In the genomic region with DNA sequence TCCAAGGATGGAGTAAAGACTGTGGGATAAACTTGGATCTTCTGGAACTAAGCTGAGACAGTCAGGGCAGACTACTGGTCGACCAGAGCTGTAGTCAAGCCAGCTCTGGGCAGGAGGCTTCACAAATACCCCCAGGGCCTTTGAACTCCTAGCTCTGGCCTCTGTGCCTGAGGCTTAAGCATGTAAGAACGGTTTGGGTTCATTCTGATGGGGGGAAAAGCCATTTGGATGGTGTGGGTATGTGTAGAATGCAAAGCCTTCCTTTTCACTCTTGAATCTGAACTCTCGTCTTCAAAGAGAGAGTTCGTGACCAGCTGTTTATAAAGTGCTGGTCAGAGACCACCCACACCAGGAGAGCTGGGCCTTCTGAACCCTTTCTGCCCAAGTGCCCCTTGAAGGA, we compare ENCODE assay signal across 21 mouse cellular contexts. TPM values are rescaled to one million over a fixed set of nuclear protein-coding genes. Genes with fewer than 3 reads are reported as not detected.
DNase-seq lines count a peak whose midpoint lies in the region; ATAC-seq and TF ChIP-seq lines count a peak whose summit lies in the region.
"Had no signal": no experiment of that assay in that cellular context is flagged by ENCODE, and none has a peak within 500 bp of the region (broad histone marks: within the 10 kb centered on the region; RNA-seq: fewer than 3 reads in every experiment).

No protein-coding gene starts in this region.

- H3K9me3 ChIP-seq in forebrain, embryonic 10.5 days, result peaks cover 5% of the 10 kb centered on the region; the same call in 1 of the 2 replicates
- H3K9me3 ChIP-seq in forebrain, embryonic 11.5 days (ENCODE audit: control insufficient read depth, low read length), result no peaks in the 10 kb centered on the region
- no peaks in the 10 kb centered on the region for H3K9me3 ChIP-seq in lung, embryonic 14.5 days (ENCODE audit: low read depth, low read length)
- H3K9me3 ChIP-seq in midbrain, embryonic 13.5 days, result no peaks in the 10 kb centered on the region; the same call in 1 of the 2 replicates
- H3K9me3 ChIP-seq in midbrain, embryonic 10.5 days (replicated peaks), result no peaks in the 10 kb centered on the region
- H3K9me3 ChIP-seq: embryonic facial prominence, embryonic 15.5 days; kidney, embryonic 15.5 days; limb, embryonic 10.5 days; liver, embryonic 15.5 days had no signal

- no peak overlapping the region for H3K4me2 ChIP-seq in forebrain, embryonic 11.5 days (ENCODE audit: low read depth, low read length, severe bottlenecking)
- H3K4me2 ChIP-seq in lung, embryonic 14.5 days, result no peak overlapping the region
- H3K4me2 ChIP-seq in midbrain, embryonic 13.5 days (replicated peaks), result no peak overlapping the region
- H3K4me2 ChIP-seq: liver, embryonic 15.5 days had no signal

- 77% methylated on average over 4 of the region's 4 CpGs for WGBS in forebrain, embryonic 10.5 days
- 75% methylated on average over 4 of the region's 4 CpGs for WGBS in forebrain, embryonic 11.5 days
- 69% methylated on average over 4 of the region's 4 CpGs for WGBS in lung, embryonic 14.5 days
- 76% methylated on average over 4 of the region's 4 CpGs for WGBS in midbrain, embryonic 13.5 days
- 80% methylated on average over 4 of the region's 4 CpGs for WGBS in midbrain, embryonic 10.5 days

- H3K9ac ChIP-seq in forebrain, embryonic 11.5 days (ENCODE audit: low read length), result no peak overlapping the region
- no peak overlapping the region for H3K9ac ChIP-seq in lung, embryonic 14.5 days
- H3K9ac ChIP-seq in midbrain, embryonic 13.5 days (replicated peaks), result no peak overlapping the region
- H3K9ac ChIP-seq: embryonic facial prominence, embryonic 15.5 days; liver, embryonic 15.5 days had no signal

- DNase-seq in forebrain, embryonic 10.5 days (ENCODE audit: extremely low spot score, low spot score), result no peak
- DNase-seq in forebrain, embryonic 11.5 days (ENCODE audit: low spot score), result no peak
- no peak for DNase-seq in lung, embryonic 14.5 days
- no peak for DNase-seq in lung, postnatal 14 days
- DNase-seq in midbrain, embryonic 10.5 days (ENCODE audit: low spot score), result no peak
- peak; percentile 32 for DNase-seq in naive thymus-derived CD4-positive, alpha-beta T cell, adult 2 months (ENCODE audit: low read depth)
- DNase-seq in kidney, adult 9 months, result no peak
- DNase-seq: cerebellum, adult 8-10 months; gastrocnemius, postnatal 14 days; heart, adult 11 months; liver; right cerebral cortex, postnatal 14 days had no signal

- peaks cover 100% of the 10 kb centered on the region for H3K27me3 ChIP-seq in forebrain, embryonic 10.5 days (ENCODE audit: poor library complexity, severe bottlenecking)
- peaks cover 33% of the 10 kb centered on the region for H3K27me3 ChIP-seq in forebrain, embryonic 11.5 days (ENCODE audit: control insufficient read depth, insufficient read depth, low read length)
- H3K27me3 ChIP-seq in lung, embryonic 14.5 days (ENCODE audit: insufficient read depth, low read length), result peaks cover 8% of the 10 kb centered on the region; the same call in 1 of the 2 replicates
- H3K27me3 ChIP-seq in midbrain, embryonic 13.5 days, result peaks cover 34% of the 10 kb centered on the region
- peaks cover 98% of the 10 kb centered on the region for H3K27me3 ChIP-seq in midbrain, embryonic 10.5 days (ENCODE audit: low read depth, poor library complexity, severe bottlenecking)

- H3K27ac ChIP-seq in forebrain, embryonic 10.5 days, result peak overlapping the region; percentile 77; the same call in 1 of the 2 replicates
- no peak overlapping the region for H3K27ac ChIP-seq in forebrain, embryonic 11.5 days (ENCODE audit: low read depth, low read length)
- H3K27ac ChIP-seq in lung, embryonic 14.5 days (ENCODE audit: low read depth), result 0 out of 2 replicates have a peak overlapping the region, but pooled peaks have one; percentile 84
- H3K27ac ChIP-seq in midbrain, embryonic 13.5 days, result peak overlapping the region; percentile 85; the same call in 1 of the 2 replicates
- H3K27ac ChIP-seq in midbrain, embryonic 10.5 days (replicated peaks), result no peak overlapping the region
- H3K27ac ChIP-seq: kidney, embryonic 15.5 days; liver, embryonic 15.5 days; macrophage; stomach, postnatal 0 days had no signal

- no peak for TF ChIP-seq CTCF in lung, embryonic 14.5 days (IDR thresholded peaks at IDR 0.05; ENCODE audit: low read depth)

- H3K4me1 ChIP-seq in forebrain, embryonic 10.5 days, result peaks cover 65% of the 10 kb centered on the region
- peaks cover 29% of the 10 kb centered on the region for H3K4me1 ChIP-seq in forebrain, embryonic 11.5 days (replicated peaks; ENCODE audit: control insufficient read depth, insufficient read depth, low read length)
- peaks cover 33% of the 10 kb centered on the region for H3K4me1 ChIP-seq in lung, embryonic 14.5 days (ENCODE audit: insufficient read depth)
- peaks cover 59% of the 10 kb centered on the region for H3K4me1 ChIP-seq in midbrain, embryonic 13.5 days (replicated peaks)
- peaks cover 49% of the 10 kb centered on the region for H3K4me1 ChIP-seq in midbrain, embryonic 10.5 days

- peak overlapping the region; percentile 34; the same call in 1 of the 2 replicates for H3K4me3 ChIP-seq in forebrain, embryonic 10.5 days
- H3K4me3 ChIP-seq in forebrain, embryonic 11.5 days (ENCODE audit: low read depth, low read length), result no peak overlapping the region
- H3K4me3 ChIP-seq in lung, embryonic 14.5 days (ENCODE audit: low read depth, low read length), result no peak overlapping the region
- no peak overlapping the region for H3K4me3 ChIP-seq in midbrain, embryonic 13.5 days (replicated peaks)
- no peak overlapping the region for H3K4me3 ChIP-seq in midbrain, embryonic 10.5 days
- H3K4me3 ChIP-seq: embryonic facial prominence, embryonic 15.5 days; kidney, embryonic 15.5 days; liver, embryonic 15.5 days had no signal

- no peak for ATAC-seq in forebrain, embryonic 11.5 days (replicated peaks; ENCODE audit: low FRiP score)
- no peak for ATAC-seq in lung, embryonic 14.5 days (ENCODE audit: insufficient read depth)
- no peak for ATAC-seq in midbrain, embryonic 13.5 days
- ATAC-seq: activated CD4-positive, CD25-positive, alpha-beta regulatory T cell, adult 4 months; intestine, postnatal 0 days had no signal

- peaks cover 15% of the 10 kb centered on the region; the same call in 1 of the 2 replicates for H3K36me3 ChIP-seq in forebrain, embryonic 10.5 days (replicated peaks)
- H3K36me3 ChIP-seq in forebrain, embryonic 11.5 days (ENCODE audit: control insufficient read depth, insufficient read depth, low read length), result no peaks in the 10 kb centered on the region
- H3K36me3 ChIP-seq in lung, embryonic 14.5 days (ENCODE audit: insufficient read depth), result peaks cover 35% of the 10 kb centered on the region
- peaks cover 22% of the 10 kb centered on the region for H3K36me3 ChIP-seq in midbrain, embryonic 13.5 days
- H3K36me3 ChIP-seq in midbrain, embryonic 10.5 days, result peaks cover 20% of the 10 kb centered on the region

RNA-seq across cellular contexts. Expression of gene Cbx4, which starts 8.3 kb away (rescaled TPM):
- 3.3 and 4.6 TPM in 2 replicates for polyA plus RNA-seq in forebrain, embryonic 10.5 days (2016; fragmentation: Nextera tagmentation; extraction: Ambion mirVana)
- 6.4 and 7.0 TPM in 2 replicates for polyA plus RNA-seq in forebrain, embryonic 11.5 days (2014; fragmentation: Nextera tagmentation; extraction: Ambion mirVana)
- polyA plus RNA-seq in lung, embryonic 14.5 days (2014; fragmentation: Nextera tagmentation; extraction: Ambion mirVana), result 13.1 and 13.8 TPM in 2 replicates
- polyA plus RNA-seq in midbrain, embryonic 13.5 days (2015; fragmentation: Nextera tagmentation; extraction: Ambion mirVana), result 14.1 and 16.3 TPM in 2 replicates
- polyA plus RNA-seq in midbrain, embryonic 10.5 days (2016; fragmentation: Nextera tagmentation; extraction: Ambion mirVana), result 5.1 and 7.1 TPM in 2 replicates

RNA-seq across cellular contexts. Expression of gene Cbx8, which starts 37.0 kb away (rescaled TPM):
- 9.5 and 11.3 TPM in 2 replicates for polyA plus RNA-seq in forebrain, embryonic 10.5 days (2016; fragmentation: Nextera tagmentation; extraction: Ambion mirVana)
- 9.5 and 11.2 TPM in 2 replicates for polyA plus RNA-seq in forebrain, embryonic 11.5 days (2014; fragmentation: Nextera tagmentation; extraction: Ambion mirVana)
- 8.5 and 8.8 TPM in 2 replicates for polyA plus RNA-seq in lung, embryonic 14.5 days (2014; fragmentation: Nextera tagmentation; extraction: Ambion mirVana)
- polyA plus RNA-seq in midbrain, embryonic 13.5 days (2015; fragmentation: Nextera tagmentation; extraction: Ambion mirVana), result 9.8 and 15.2 TPM in 2 replicates
- polyA plus RNA-seq in midbrain, embryonic 10.5 days (2016; fragmentation: Nextera tagmentation; extraction: Ambion mirVana), result 13.5 and 15.0 TPM in 2 replicates

RNA-seq across cellular contexts. Expression of gene Cbx2, which starts 55.0 kb away (rescaled TPM):
- 115 and 127 TPM in 2 replicates for polyA plus RNA-seq in forebrain, embryonic 10.5 days (2016; fragmentation: Nextera tagmentation; extraction: Ambion mirVana)
- polyA plus RNA-seq in forebrain, embryonic 11.5 days (2014; fragmentation: Nextera tagmentation; extraction: Ambion mirVana), result 101 and 103 TPM in 2 replicates
- polyA plus RNA-seq in lung, embryonic 14.5 days (2014; fragmentation: Nextera tagmentation; extraction: Ambion mirVana), result 35.6 and 43.4 TPM in 2 replicates
- polyA plus RNA-seq in midbrain, embryonic 13.5 days (2015; fragmentation: Nextera tagmentation; extraction: Ambion mirVana), result 34.7 and 35.5 TPM in 2 replicates
- polyA plus RNA-seq in midbrain, embryonic 10.5 days (2016; fragmentation: Nextera tagmentation; extraction: Ambion mirVana), result 108 and 110 TPM in 2 replicates

Comparison
In these comparisons a context has a peak if more than half of its experiments do, and no peak if none do; other contexts are left out.
1. H3K27ac ChIP-seq: peak in forebrain, embryonic 10.5 days (single experiment), lung, embryonic 14.5 days (single experiment) and midbrain, embryonic 13.5 days (single experiment); none in forebrain, embryonic 11.5 days (single experiment) and midbrain, embryonic 10.5 days (single experiment).